Mouse (Mus musculus): ENCODE measurements around the gene Anapc2. TPM values are rescaled to one million over a fixed set of nuclear protein-coding genes. Genes with fewer than 3 reads are reported as not detected.
A peak's percentile ranks its signal among the peaks of the same experiment; 100 is the strongest.

The Anapc2 gene
- 141 and 153 TPM in 2 replicates for polyA plus RNA-seq (2016; fragmentation: Nextera tagmentation; extraction: Ambion mirVana)

DNA sequence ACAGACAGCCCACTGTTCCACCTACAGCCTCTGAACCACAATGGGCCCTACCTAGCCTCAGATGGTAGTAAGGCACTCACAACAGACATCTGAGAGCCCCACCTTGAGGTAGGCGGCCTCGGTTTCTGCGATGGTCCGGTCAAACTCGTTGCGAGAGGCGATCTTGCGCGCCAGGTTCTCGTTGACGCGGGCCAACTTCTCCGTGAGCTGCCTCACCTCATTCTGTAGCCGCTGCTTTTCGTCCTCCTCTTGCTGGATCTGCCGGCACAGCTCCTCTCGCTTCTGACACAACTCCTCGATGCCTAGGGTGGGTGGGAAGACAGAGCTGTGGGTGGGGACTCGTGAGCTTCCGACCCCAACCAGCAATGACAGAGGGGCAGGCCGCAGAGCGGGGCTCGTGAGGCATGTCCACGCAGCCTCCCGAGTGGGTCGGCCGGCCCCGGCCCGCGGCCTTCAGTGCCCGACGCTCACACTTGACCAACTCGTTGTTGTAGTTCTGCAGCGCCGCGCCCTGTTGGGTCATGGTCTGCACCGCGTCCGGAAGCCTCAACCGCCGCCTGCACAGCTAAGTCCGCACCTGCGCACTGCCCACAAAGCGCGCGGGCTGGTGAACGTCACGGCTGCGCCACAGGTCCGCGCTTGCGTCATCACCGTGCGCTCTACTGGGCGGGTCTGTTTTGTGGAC, at the start of gene Anapc2, which contains the start of gene Ssna1:
Gene Anapc2, plus strand, starts transcription at position 652 of the 685 bp plus-strand sequence.
Gene Ssna1, minus strand, starts transcription at position 612 of the 685 bp plus-strand sequence.
- Histone ChIP-seq H3K4me3 (peak within 1 kb of the TSS; percentile 94), H3K9me3 (replicated peaks) (no peaks in the 10 kb centered on the region), H3K27me3 (ENCODE audit: low read depth, poor library complexity, severe bottlenecking) (no peaks in the 10 kb centered on the region), H3K36me3 (peaks cover 75% of the 10 kb centered on the region), H3K27ac (replicated peaks) (peak within 1 kb of the TSS; percentile 90), H3K4me1 (peaks cover 34% of the 10 kb centered on the region)
- under 1% methylated on average over 54 of the region's 55 CpGs for WGBS
- DNase-seq (ENCODE audit: low spot score) = peak; percentile 99

DNA sequence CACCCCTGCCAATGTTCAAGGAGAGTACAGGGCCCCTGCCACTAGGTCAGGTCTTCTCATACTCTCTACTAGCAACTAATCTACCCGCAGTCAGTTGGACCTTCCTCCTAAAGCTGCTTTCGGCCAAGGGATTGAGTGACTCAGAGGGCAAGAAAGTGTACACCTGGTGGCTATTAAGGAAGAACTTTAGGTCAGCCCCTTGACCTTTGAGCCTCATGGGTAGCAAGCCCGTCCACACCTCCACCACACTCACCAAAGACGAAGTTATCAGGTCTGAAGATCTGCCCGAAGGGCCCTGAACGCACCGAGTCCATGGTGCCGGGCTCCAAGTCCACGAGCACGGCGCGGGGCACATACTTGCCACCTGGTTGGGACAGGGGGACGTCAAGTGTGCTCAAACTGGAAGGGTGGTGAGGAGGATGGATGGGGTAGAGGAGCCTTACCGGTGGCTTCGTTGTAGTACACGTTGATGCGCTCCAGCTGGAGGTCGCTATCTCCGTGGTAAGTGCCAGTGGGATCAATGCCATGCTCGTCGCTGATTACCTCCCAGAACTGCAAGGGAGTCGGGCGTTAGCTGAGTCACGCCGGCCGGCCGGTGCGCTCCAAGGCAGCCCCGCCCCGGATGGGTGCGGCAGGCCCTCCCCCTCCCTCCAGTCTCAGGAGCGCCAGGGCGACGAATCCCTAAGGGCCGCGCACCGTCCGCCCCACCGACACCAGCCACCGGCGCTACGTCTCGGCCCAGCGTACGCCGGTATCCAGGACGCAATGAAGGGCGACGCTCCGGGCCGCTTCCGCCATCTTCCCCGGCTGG, 48.4 kb upstream of the Anapc2 start:
- Histone ChIP-seq H3K9me3 (replicated peaks) (no peaks in the 10 kb centered on the region), H3K27ac (replicated peaks) (peak overlapping the region; percentile 96), H3K36me3 (peaks cover 27% of the 10 kb centered on the region), H3K4me1 (peaks cover 34% of the 10 kb centered on the region), H3K27me3 (ENCODE audit: low read depth, poor library complexity, severe bottlenecking) (no peaks in the 10 kb centered on the region), H3K4me3 (peak overlapping the region; percentile 89)
- DNase-seq (ENCODE audit: low spot score) = no peak
- WGBS = 3% methylated on average over 53 of the region's 53 CpGs

DNA sequence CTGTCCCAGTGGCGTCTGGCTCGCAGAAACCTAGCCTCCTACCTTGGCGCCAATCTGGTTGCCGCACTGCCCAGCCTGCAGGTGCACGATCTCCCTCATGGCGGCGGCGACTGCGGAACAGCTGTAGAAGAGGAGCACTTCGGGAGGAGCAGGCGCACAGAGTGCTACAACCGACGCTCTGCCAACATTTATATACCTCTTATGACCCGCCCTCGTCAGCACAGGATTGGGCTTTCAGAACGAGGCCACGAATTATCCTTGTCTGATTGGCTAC, 47.8 kb upstream of the Anapc2 start, which contains the start of gene Tubb4b:
Gene Tubb4b, minus strand, starts transcription at position 211 of the 274 bp plus-strand sequence.
- peaks cover 37% of the 10 kb centered on the region for H3K4me1 ChIP-seq
- DNase-seq (ENCODE audit: low spot score) = no peak
- H3K27me3 ChIP-seq (ENCODE audit: low read depth, poor library complexity, severe bottlenecking) = no peaks in the 10 kb centered on the region
- peaks cover 27% of the 10 kb centered on the region for H3K36me3 ChIP-seq
- no peaks in the 10 kb centered on the region for H3K9me3 ChIP-seq (replicated peaks)
- H3K4me3 ChIP-seq = peak within 1 kb of the TSS; percentile 89
- peak within 1 kb of the TSS; percentile 96 for H3K27ac ChIP-seq (replicated peaks)
- WGBS = 0% methylated on average over 17 of the region's 17 CpGs

DNA sequence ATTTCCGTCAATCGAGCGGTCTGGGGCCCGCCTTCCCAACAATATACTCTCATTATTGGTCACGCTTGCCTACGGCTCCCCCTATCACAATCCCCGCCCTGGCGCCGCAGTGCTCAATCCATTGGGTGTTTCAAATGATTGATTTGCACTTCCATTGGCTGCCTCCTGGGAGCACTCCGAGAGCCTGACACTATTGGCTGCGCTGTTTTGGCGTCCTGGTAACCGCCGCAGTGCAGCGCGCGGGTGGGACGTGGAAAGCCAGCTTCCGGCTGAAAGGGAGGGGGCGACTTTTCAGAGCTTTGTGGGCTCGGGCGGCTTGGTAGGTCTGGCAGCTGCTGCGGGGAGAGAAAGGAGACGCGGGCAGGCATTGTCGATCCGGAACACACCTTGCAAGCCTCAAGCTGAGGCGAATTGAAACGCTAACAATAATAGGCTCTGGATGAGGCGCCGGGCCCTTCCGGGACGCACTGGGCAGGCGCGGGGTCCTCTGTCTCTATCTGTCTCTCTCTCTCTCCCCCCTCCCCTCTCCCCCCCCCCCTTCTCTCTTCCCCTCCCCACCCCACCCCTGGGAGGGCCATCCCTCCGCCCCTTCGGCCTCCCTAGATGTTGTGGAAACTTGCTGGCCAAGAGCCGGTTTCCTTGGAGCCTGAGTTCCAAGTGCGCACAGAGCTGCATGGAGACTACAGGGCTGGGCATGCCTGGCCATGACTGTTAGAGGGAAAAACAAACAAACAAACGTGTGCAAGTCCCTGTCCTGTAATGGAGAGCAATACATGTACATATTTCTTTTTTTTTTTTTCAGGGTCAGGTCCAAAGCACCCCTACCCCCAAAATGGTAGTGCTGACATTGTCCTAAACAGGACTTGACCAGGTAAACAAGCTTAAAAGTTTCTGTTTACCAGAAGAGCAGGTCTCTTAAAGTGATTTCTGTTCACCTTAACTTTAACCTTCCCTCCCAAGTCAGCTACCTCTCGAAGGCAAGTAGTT, 47.2 kb upstream of the Anapc2 start:
- peaks cover 37% of the 10 kb centered on the region for H3K4me1 ChIP-seq
- peak overlapping the region; percentile 96 for H3K27ac ChIP-seq (replicated peaks)
- DNase-seq (ENCODE audit: low spot score) = peak; percentile 98
- H3K27me3 ChIP-seq (ENCODE audit: low read depth, poor library complexity, severe bottlenecking) = no peaks in the 10 kb centered on the region
- no peaks in the 10 kb centered on the region for H3K9me3 ChIP-seq (replicated peaks)
- H3K36me3 ChIP-seq = peaks cover 27% of the 10 kb centered on the region
- H3K4me3 ChIP-seq = peak overlapping the region; percentile 89
- WGBS = 2% methylated on average over 41 of the region's 41 CpGs

DNA sequence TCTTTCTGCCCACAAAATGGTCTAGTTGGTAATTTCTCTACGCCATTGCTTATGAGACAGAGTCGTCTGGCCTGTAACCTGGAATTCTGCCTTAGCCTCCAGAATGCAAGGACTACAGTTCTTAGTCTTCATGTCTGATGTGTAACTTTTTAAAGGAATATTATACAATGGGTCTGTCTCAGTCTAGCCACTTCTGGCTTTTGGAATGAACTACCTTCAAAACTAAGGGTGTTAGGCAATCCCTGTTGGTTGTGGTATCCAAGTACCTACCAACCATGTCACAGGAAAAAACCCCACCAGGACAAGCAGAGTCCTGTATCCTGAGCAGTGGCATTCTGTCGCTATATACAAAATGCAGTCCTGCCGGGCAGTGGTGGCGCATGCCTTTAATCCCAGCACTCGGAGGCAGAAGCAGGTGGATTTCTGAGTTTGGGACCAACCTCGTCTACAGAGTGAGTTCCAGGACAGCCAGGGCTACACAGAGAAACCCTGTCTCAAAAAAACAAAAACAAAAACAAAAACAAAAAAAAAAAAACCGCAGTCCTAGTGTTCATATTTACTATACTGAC, 46.4 kb upstream of the Anapc2 start:
- H3K27ac ChIP-seq (replicated peaks) = peak overlapping the region; percentile 96
- peaks cover 37% of the 10 kb centered on the region for H3K4me1 ChIP-seq
- 0 out of 2 replicates have a peak, but pooled peaks cover 7% of the 10 kb centered on the region for H3K27me3 ChIP-seq (ENCODE audit: low read depth, poor library complexity, severe bottlenecking)
- WGBS = 78% methylated on average over 8 of the region's 8 CpGs
- DNase-seq (ENCODE audit: low spot score) = no peak
- H3K36me3 ChIP-seq = peaks cover 27% of the 10 kb centered on the region
- H3K9me3 ChIP-seq (replicated peaks) = no peaks in the 10 kb centered on the region
- peak overlapping the region; percentile 89 for H3K4me3 ChIP-seq

DNA sequence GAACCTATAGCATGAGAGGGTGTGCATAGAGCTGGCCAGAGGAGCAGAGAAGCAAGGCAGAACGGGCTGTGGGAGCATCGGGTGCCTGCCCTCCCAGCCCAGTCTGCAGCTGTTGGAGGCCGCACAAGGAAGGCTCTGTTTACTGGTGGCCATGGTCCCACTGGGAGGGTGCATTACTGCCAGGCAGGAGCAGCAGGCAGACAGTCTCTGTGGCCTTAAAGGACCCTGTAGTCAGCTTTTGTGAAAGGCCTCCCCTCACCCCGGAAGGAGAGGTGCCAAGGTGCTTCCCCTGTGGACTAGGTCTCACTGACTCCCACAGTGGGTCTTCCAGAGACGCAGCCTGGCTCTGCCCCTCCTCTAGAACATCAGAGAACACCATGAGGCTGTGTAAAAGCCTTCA, 45.4 kb upstream of the Anapc2 start:
- DNase-seq (ENCODE audit: low spot score) = no peak
- Histone ChIP-seq H3K27me3 (ENCODE audit: low read depth, poor library complexity, severe bottlenecking) (0 out of 2 replicates have a peak, but pooled peaks cover 16% of the 10 kb centered on the region), H3K36me3 (peaks cover 18% of the 10 kb centered on the region), H3K4me1 (peaks cover 33% of the 10 kb centered on the region), H3K9me3 (replicated peaks) (no peaks in the 10 kb centered on the region), H3K4me3 (no peak overlapping the region), H3K27ac (replicated peaks) (0 out of 2 replicates have a peak overlapping the region, but pooled peaks have one; percentile 25)
- WGBS = 86% methylated on average over 5 of the region's 5 CpGs

DNA sequence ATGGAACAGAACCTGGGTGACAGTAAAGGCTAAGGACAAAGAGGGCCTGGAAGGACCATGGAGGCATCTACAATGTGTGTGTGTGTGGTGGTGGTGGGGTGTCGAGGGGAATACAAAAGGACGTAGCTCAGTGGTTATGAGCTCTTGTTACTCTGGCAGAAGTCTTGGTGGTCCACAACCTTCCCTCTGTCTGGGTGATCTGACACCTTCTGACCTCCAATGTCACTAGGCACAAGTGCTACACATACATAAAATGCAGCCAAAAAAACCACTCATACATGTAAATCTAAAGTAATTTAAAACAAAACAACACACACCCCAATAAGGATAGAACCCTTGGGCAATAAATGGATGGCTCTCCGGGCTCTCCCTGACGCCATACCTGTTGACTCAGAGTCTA, 44.9 kb upstream of the Anapc2 start:
- Histone ChIP-seq H3K4me1 (peaks cover 31% of the 10 kb centered on the region), H3K36me3 (peaks cover 13% of the 10 kb centered on the region), H3K4me3 (no peak overlapping the region), H3K9me3 (replicated peaks) (no peaks in the 10 kb centered on the region), H3K27ac (replicated peaks) (no peak overlapping the region), H3K27me3 (ENCODE audit: low read depth, poor library complexity, severe bottlenecking) (0 out of 2 replicates have a peak, but pooled peaks cover 16% of the 10 kb centered on the region)
- no peak for DNase-seq (ENCODE audit: low spot score)
- WGBS = 98% methylated on average over 4 of the region's 4 CpGs

DNA sequence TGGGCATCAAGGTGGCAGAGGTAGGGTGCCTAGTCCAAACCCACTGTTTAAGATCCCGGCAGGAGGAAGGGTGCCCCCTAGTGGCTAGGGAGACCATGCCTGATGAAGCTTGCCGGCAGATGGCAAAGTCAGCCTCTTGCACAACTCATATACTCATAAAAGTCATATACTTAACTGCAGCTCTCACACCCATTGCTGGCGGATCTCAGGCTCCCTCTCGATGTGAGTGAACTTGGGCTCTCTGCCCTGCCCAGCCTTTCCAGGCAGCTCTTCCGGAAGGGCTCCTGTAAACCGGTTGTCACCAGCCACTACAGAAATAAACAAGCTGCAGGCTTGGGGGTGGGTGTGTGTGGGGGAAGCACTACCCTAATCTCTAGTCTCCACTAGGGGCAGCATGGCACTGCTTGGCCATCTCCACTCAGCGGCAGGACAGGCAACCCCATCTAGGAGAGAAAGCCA, 43.8 kb upstream of the Anapc2 start:
- peak; percentile 83 for DNase-seq (ENCODE audit: low spot score)
- Histone ChIP-seq H3K4me1 (peaks cover 25% of the 10 kb centered on the region), H3K27ac (replicated peaks) (peak overlapping the region; percentile 77), H3K36me3 (peaks cover 5% of the 10 kb centered on the region; the same call in 1 of the 2 replicates), H3K9me3 (replicated peaks) (no peaks in the 10 kb centered on the region), H3K4me3 (peak overlapping the region; percentile 41), H3K27me3 (ENCODE audit: low read depth, poor library complexity, severe bottlenecking) (0 out of 2 replicates have a peak, but pooled peaks cover 16% of the 10 kb centered on the region)
- under 1% methylated on average over 7 of the region's 7 CpGs for WGBS

DNA sequence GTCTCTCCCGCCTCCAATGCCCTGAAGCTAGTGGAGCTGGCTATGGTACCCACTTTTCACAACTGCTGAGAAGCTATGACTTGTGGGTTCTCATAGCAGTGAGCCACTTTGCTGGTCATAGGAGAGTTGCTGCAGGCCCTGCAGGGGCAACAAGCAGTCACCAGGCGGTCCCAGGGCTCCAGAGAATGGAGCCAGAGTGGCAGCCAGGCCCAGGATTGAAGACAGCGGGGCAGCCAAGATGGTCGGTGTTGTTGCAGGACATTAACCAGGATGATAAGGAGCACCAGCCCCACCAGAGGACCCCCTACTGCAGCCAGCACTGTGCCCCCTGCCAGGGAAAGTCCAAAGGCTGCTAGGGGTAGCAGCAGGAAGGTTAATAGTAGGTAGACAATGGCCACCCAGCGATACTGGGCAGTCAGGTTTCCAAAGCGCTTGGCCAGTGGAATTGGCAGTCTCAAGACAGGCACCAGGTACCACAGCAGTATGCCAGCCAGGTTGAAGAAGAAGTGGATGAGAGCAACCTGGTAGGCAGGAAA, 43.2 kb upstream of the Anapc2 start:
- Histone ChIP-seq H3K4me3 (peak overlapping the region; percentile 41), H3K27ac (replicated peaks) (peak overlapping the region; percentile 77), H3K27me3 (ENCODE audit: low read depth, poor library complexity, severe bottlenecking) (0 out of 2 replicates have a peak, but pooled peaks cover 16% of the 10 kb centered on the region)

DNA sequence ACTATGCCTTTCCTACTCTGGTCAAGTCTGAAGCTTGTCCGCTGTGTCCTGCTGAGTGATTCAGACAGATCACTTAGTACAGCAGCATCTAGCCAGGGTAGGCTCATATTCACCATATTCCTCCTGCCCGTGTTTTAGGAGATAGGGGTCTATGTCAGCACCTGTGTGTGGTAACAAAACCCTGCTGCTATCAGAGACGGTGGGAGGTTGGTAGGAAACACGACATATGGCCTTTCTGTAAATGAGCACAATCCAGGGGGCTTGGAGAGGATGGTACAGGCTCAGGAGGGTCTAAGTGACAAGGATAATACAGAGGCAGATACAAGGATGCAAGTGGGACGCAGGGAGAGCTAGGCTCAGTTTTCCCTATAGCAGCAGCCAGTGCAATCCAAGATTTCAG, 42.7 kb upstream of the Anapc2 start:
- Histone ChIP-seq H3K9me3 (replicated peaks) (no peaks in the 10 kb centered on the region), H3K4me3 (no peak overlapping the region), H3K4me1 (peaks cover 20% of the 10 kb centered on the region), H3K27ac (replicated peaks) (no peak overlapping the region), H3K27me3 (ENCODE audit: low read depth, poor library complexity, severe bottlenecking) (0 out of 2 replicates have a peak, but pooled peaks cover 16% of the 10 kb centered on the region), H3K36me3 (no peaks in the 10 kb centered on the region)
- 85% methylated on average over 5 of the region's 5 CpGs for WGBS
- no peak for DNase-seq (ENCODE audit: low spot score)

More for the DNA sequence above, 43.2 kb upstream of the Anapc2 start:
- no peak for DNase-seq (ENCODE audit: low spot score)
- H3K9me3 ChIP-seq (replicated peaks) = no peaks in the 10 kb centered on the region
- WGBS = 72% methylated on average over 6 of the region's 6 CpGs
- H3K36me3 ChIP-seq = no peaks in the 10 kb centered on the region
- H3K4me1 ChIP-seq = peaks cover 20% of the 10 kb centered on the region

DNA sequence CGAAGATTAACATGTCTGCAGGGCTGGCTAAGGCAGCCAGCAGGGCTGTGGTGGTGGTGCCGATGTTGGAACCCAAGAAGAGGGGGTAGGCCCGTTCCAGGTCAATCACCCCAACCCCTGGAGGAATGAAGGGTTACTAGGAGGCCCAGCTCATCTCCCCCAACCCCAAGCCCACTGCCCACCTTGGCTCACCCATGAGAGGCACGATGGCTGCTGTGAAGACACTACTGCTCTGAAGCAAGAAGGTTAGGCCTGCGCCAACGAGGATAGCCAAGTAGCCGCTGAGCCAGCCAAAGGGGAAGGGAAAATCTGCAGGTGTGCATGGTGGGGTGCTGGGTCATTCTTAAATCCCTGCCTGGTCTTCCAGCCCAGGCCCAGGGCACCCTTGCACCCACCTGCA, 41.7 kb upstream of the Anapc2 start:
- H3K9me3 ChIP-seq (replicated peaks) = no peaks in the 10 kb centered on the region
- no peak overlapping the region for H3K4me3 ChIP-seq
- no peak for DNase-seq (ENCODE audit: low spot score)
- 87% methylated on average over 7 of the region's 7 CpGs for WGBS
- H3K4me1 ChIP-seq = peaks cover 16% of the 10 kb centered on the region
- 0 out of 2 replicates have a peak overlapping the region, but pooled peaks have one; percentile 15 for H3K27ac ChIP-seq (replicated peaks)
- H3K27me3 ChIP-seq (ENCODE audit: low read depth, poor library complexity, severe bottlenecking) = 0 out of 2 replicates have a peak, but pooled peaks cover 16% of the 10 kb centered on the region
- H3K36me3 ChIP-seq = no peaks in the 10 kb centered on the region
